In genomic region chr16:38306571-38307220, GRCm38 (mm10) we compare ENCODE assay signal across 9 mouse cellular contexts. TPM values are rescaled to one million over a fixed set of nuclear protein-coding genes. Genes with fewer than 3 reads are reported as not detected.
A peak's percentile ranks its signal among the peaks of the same experiment; 100 is the strongest.
DNase-seq lines count a peak whose midpoint lies in the region; ATAC-seq and TF ChIP-seq lines count a peak whose summit lies in the region.
"Had no signal": no experiment of that assay in that cellular context is flagged by ENCODE, and none has a peak within 500 bp of the region (broad histone marks: within the 10 kb centered on the region; RNA-seq: fewer than 3 reads in every experiment).

No protein-coding gene starts in this region.

- DNase-seq in hindbrain, embryonic 10.5 days (ENCODE audit: low spot score) = peak; percentile 42
- DNase-seq in hindbrain, embryonic 14.5 days (ENCODE audit: low spot score) = no peak
- peak; percentile 55 for DNase-seq in ES-CJ7 (ENCODE audit: low read depth, low spot score)
- peak; percentile 38 for DNase-seq in embryonic facial prominence, embryonic 10.5 days (ENCODE audit: low spot score)
- peak; percentile 40 for DNase-seq in liver, postnatal 0 days
- peak; percentile 18 for DNase-seq in yolk sac, embryonic 10.5 days (ENCODE audit: low spot score)

- no peaks in the 10 kb centered on the region for H3K27me3 ChIP-seq in hindbrain, embryonic 10.5 days (ENCODE audit: insufficient read depth, poor library complexity, severe bottlenecking)
- H3K27me3 ChIP-seq in hindbrain, embryonic 14.5 days (ENCODE audit: control insufficient read depth, insufficient read depth, low read length) = no peaks in the 10 kb centered on the region
- 0 out of 2 replicates have a peak, but pooled peaks cover 3% of the 10 kb centered on the region for H3K27me3 ChIP-seq in embryonic facial prominence, embryonic 10.5 days (replicated peaks; ENCODE audit: low read depth, poor library complexity, severe bottlenecking)
- no peaks in the 10 kb centered on the region for H3K27me3 ChIP-seq in liver, postnatal 0 days (ENCODE audit: insufficient read depth, low read length)
- H3K27me3 ChIP-seq in heart, embryonic 12.5 days (replicated peaks) = 0 out of 2 replicates have a peak, but pooled peaks cover 6% of the 10 kb centered on the region
- H3K27me3 ChIP-seq in heart, embryonic 11.5 days (ENCODE audit: control insufficient read depth, insufficient read depth, low read length) = no peaks in the 10 kb centered on the region
- H3K27me3 ChIP-seq: stomach, embryonic 15.5 days had no signal

- no peaks in the 10 kb centered on the region for H3K9me3 ChIP-seq in hindbrain, embryonic 10.5 days
- H3K9me3 ChIP-seq in hindbrain, embryonic 14.5 days (ENCODE audit: control insufficient read depth, low read length) = no peaks in the 10 kb centered on the region
- no peaks in the 10 kb centered on the region for H3K9me3 ChIP-seq in embryonic facial prominence, embryonic 10.5 days
- H3K9me3 ChIP-seq in liver, postnatal 0 days (ENCODE audit: low read length) = no peaks in the 10 kb centered on the region
- H3K9me3 ChIP-seq in heart, embryonic 12.5 days (replicated peaks) = no peaks in the 10 kb centered on the region
- no peaks in the 10 kb centered on the region for H3K9me3 ChIP-seq in heart, embryonic 11.5 days (replicated peaks; ENCODE audit: control insufficient read depth, low read length)
- H3K9me3 ChIP-seq: stomach, embryonic 15.5 days had no signal

- H3K36me3 ChIP-seq in hindbrain, embryonic 10.5 days = no peaks in the 10 kb centered on the region
- H3K36me3 ChIP-seq in hindbrain, embryonic 14.5 days (replicated peaks; ENCODE audit: control insufficient read depth, insufficient read depth) = no peaks in the 10 kb centered on the region
- no peaks in the 10 kb centered on the region for H3K36me3 ChIP-seq in embryonic facial prominence, embryonic 10.5 days (replicated peaks)
- H3K36me3 ChIP-seq in liver, postnatal 0 days (replicated peaks; ENCODE audit: insufficient read depth, low read length) = no peaks in the 10 kb centered on the region
- H3K36me3 ChIP-seq in heart, embryonic 12.5 days = no peaks in the 10 kb centered on the region
- H3K36me3 ChIP-seq in heart, embryonic 11.5 days (ENCODE audit: control insufficient read depth, insufficient read depth, low read length) = no peaks in the 10 kb centered on the region
- H3K36me3 ChIP-seq: stomach, embryonic 15.5 days had no signal

- 46% methylated on average over 18 of the region's 18 CpGs for WGBS in hindbrain, embryonic 10.5 days
- 44% methylated on average over 18 of the region's 18 CpGs for WGBS in hindbrain, embryonic 14.5 days
- WGBS in embryonic facial prominence, embryonic 10.5 days = 49% methylated on average over 18 of the region's 18 CpGs
- WGBS in liver, postnatal 0 days (ENCODE audit: insufficient replicate concordance) = 53% methylated on average over 18 of the region's 18 CpGs
- 43% methylated on average over 18 of the region's 18 CpGs for WGBS in heart, embryonic 12.5 days
- WGBS in heart, embryonic 11.5 days (ENCODE audit: insufficient replicate concordance) = 45% methylated on average over 18 of the region's 18 CpGs

- no peak overlapping the region for H3K4me3 ChIP-seq in hindbrain, embryonic 10.5 days
- H3K4me3 ChIP-seq in hindbrain, embryonic 14.5 days (replicated peaks; ENCODE audit: low read length) = no peak overlapping the region
- H3K4me3 ChIP-seq in embryonic facial prominence, embryonic 10.5 days = no peak overlapping the region
- H3K4me3 ChIP-seq in liver, postnatal 0 days (ENCODE audit: low read depth, low read length) = no peak overlapping the region
- no peak overlapping the region for H3K4me3 ChIP-seq in heart, embryonic 12.5 days
- no peak overlapping the region for H3K4me3 ChIP-seq in heart, embryonic 11.5 days (ENCODE audit: low read depth, low read length)
- H3K4me3 ChIP-seq: stomach, embryonic 15.5 days had no signal

- peaks cover 25% of the 10 kb centered on the region for H3K4me1 ChIP-seq in hindbrain, embryonic 10.5 days (replicated peaks)
- 0 out of 2 replicates have a peak, but pooled peaks cover 3% of the 10 kb centered on the region for H3K4me1 ChIP-seq in hindbrain, embryonic 14.5 days (replicated peaks; ENCODE audit: control insufficient read depth, insufficient read depth, low read length)
- peaks cover 27% of the 10 kb centered on the region for H3K4me1 ChIP-seq in embryonic facial prominence, embryonic 10.5 days
- no peaks in the 10 kb centered on the region for H3K4me1 ChIP-seq in liver, postnatal 0 days (ENCODE audit: insufficient read depth)
- H3K4me1 ChIP-seq in heart, embryonic 12.5 days (replicated peaks) = 0 out of 2 replicates have a peak, but pooled peaks cover 5% of the 10 kb centered on the region
- no peaks in the 10 kb centered on the region for H3K4me1 ChIP-seq in heart, embryonic 11.5 days (ENCODE audit: control insufficient read depth, insufficient read depth, low read length)
- H3K4me1 ChIP-seq: stomach, embryonic 15.5 days had no signal

- no peak overlapping the region for H3K4me2 ChIP-seq in hindbrain, embryonic 14.5 days (replicated peaks)
- no peak overlapping the region for H3K4me2 ChIP-seq in liver, postnatal 0 days (ENCODE audit: low read depth, low read length)
- no peak overlapping the region for H3K4me2 ChIP-seq in heart, embryonic 12.5 days
- H3K4me2 ChIP-seq in heart, embryonic 11.5 days = no peak overlapping the region
- H3K4me2 ChIP-seq: stomach, embryonic 15.5 days had no signal

- no peak for TF ChIP-seq EP300 in liver, postnatal 0 days (IDR thresholded peaks at IDR 0.05; ENCODE audit: low read depth)

- H3K27ac ChIP-seq in hindbrain, embryonic 10.5 days = peak overlapping the region; percentile 53; the same call in 1 of the 2 replicates
- no peak overlapping the region for H3K27ac ChIP-seq in hindbrain, embryonic 14.5 days
- peak overlapping the region; percentile 49 for H3K27ac ChIP-seq in embryonic facial prominence, embryonic 10.5 days (replicated peaks)
- H3K27ac ChIP-seq in liver, postnatal 0 days (ENCODE audit: low read depth) = no peak overlapping the region
- no peak overlapping the region for H3K27ac ChIP-seq in heart, embryonic 12.5 days (ENCODE audit: poor library complexity, severe bottlenecking)
- H3K27ac ChIP-seq in heart, embryonic 11.5 days (ENCODE audit: low read depth, low read length) = no peak overlapping the region
- H3K27ac ChIP-seq: stomach, embryonic 15.5 days had no signal

- H3K9ac ChIP-seq in hindbrain, embryonic 14.5 days = no peak overlapping the region
- H3K9ac ChIP-seq in liver, postnatal 0 days (replicated peaks) = no peak overlapping the region
- no peak overlapping the region for H3K9ac ChIP-seq in heart, embryonic 12.5 days
- no peak overlapping the region for H3K9ac ChIP-seq in heart, embryonic 11.5 days (ENCODE audit: low read depth, low read length)
- H3K9ac ChIP-seq: stomach, embryonic 15.5 days had no signal

- ATAC-seq in hindbrain, embryonic 14.5 days (ENCODE audit: low FRiP score) = no peak
- no peak for ATAC-seq in liver, postnatal 0 days
- no peak for ATAC-seq in heart, embryonic 12.5 days (ENCODE audit: insufficient number of reproducible peaks, low FRiP score)
- ATAC-seq in heart, embryonic 11.5 days (replicated peaks; ENCODE audit: insufficient number of reproducible peaks, low FRiP score, low TSS enrichment) = no peak

- TF ChIP-seq CTCF in liver, postnatal 0 days (IDR thresholded peaks at IDR 0.05; ENCODE audit: low read depth) = peak; percentile 64

RNA-seq across cellular contexts. Expression of gene Nr1i2, which starts 12.1 kb away (rescaled TPM):
- not detected in 2 replicates for polyA plus RNA-seq in hindbrain, embryonic 10.5 days (2016; fragmentation: Nextera tagmentation; extraction: Ambion mirVana)
- polyA plus RNA-seq in hindbrain, embryonic 14.5 days (2014; fragmentation: Nextera tagmentation; extraction: Ambion mirVana) = not detected in 2 replicates
- polyA plus RNA-seq in embryonic facial prominence, embryonic 10.5 days (2016; fragmentation: Nextera tagmentation; extraction: Ambion mirVana) = not detected in 2 replicates
- 13.8 and 14.6 TPM in 2 replicates for polyA plus RNA-seq in liver, postnatal 0 days (2015; fragmentation: Nextera tagmentation; extraction: Ambion mirVana)
- polyA plus RNA-seq in heart, embryonic 12.5 days (2016; fragmentation: Nextera tagmentation; extraction: Ambion mirVana) = not detected in 2 replicates
- polyA plus RNA-seq in heart, embryonic 11.5 days (2014; fragmentation: Nextera tagmentation; extraction: Ambion mirVana) = 0.13 TPM in 1 of 2 replicates, not detected in the other

RNA-seq across cellular contexts. Expression of gene Maats1, which starts 35.2 kb away (rescaled TPM):
- polyA plus RNA-seq in hindbrain, embryonic 10.5 days (2016; fragmentation: Nextera tagmentation; extraction: Ambion mirVana) = 0.60 and 2.0 TPM in 2 replicates
- 1.2 and 1.5 TPM in 2 replicates for polyA plus RNA-seq in hindbrain, embryonic 14.5 days (2014; fragmentation: Nextera tagmentation; extraction: Ambion mirVana)
- 0.17 and 0.19 TPM in 2 replicates for polyA plus RNA-seq in embryonic facial prominence, embryonic 10.5 days (2016; fragmentation: Nextera tagmentation; extraction: Ambion mirVana)
- 0.04 TPM in 1 of 2 replicates, not detected in the other for polyA plus RNA-seq in liver, postnatal 0 days (2015; fragmentation: Nextera tagmentation; extraction: Ambion mirVana)
- polyA plus RNA-seq in heart, embryonic 12.5 days (2016; fragmentation: Nextera tagmentation; extraction: Ambion mirVana) = 0.09 TPM in 1 of 2 replicates, not detected in the other
- 0.21 TPM in 1 of 2 replicates, not detected in the other for polyA plus RNA-seq in heart, embryonic 11.5 days (2014; fragmentation: Nextera tagmentation; extraction: Ambion mirVana)

RNA-seq across cellular contexts. Expression of gene Cox17, which starts 40.1 kb away (rescaled TPM):
- 142 and 146 TPM in 2 replicates for polyA plus RNA-seq in hindbrain, embryonic 10.5 days (2016; fragmentation: Nextera tagmentation; extraction: Ambion mirVana)
- 74.3 and 97.1 TPM in 2 replicates for polyA plus RNA-seq in hindbrain, embryonic 14.5 days (2014; fragmentation: Nextera tagmentation; extraction: Ambion mirVana)
- 128 and 133 TPM in 2 replicates for polyA plus RNA-seq in embryonic facial prominence, embryonic 10.5 days (2016; fragmentation: Nextera tagmentation; extraction: Ambion mirVana)
- 274 and 276 TPM in 2 replicates for polyA plus RNA-seq in liver, postnatal 0 days (2015; fragmentation: Nextera tagmentation; extraction: Ambion mirVana)
- 301 and 307 TPM in 2 replicates for polyA plus RNA-seq in heart, embryonic 12.5 days (2016; fragmentation: Nextera tagmentation; extraction: Ambion mirVana)
- 289 and 314 TPM in 2 replicates for polyA plus RNA-seq in heart, embryonic 11.5 days (2014; fragmentation: Nextera tagmentation; extraction: Ambion mirVana)

RNA-seq across cellular contexts. Expression of gene Gm21987, which starts 40.1 kb away (rescaled TPM):
- not detected in 2 replicates for polyA plus RNA-seq in hindbrain, embryonic 10.5 days (2016; fragmentation: Nextera tagmentation; extraction: Ambion mirVana)
- not detected in 2 replicates for polyA plus RNA-seq in hindbrain, embryonic 14.5 days (2014; fragmentation: Nextera tagmentation; extraction: Ambion mirVana)
- polyA plus RNA-seq in embryonic facial prominence, embryonic 10.5 days (2016; fragmentation: Nextera tagmentation; extraction: Ambion mirVana) = not detected in 2 replicates
- polyA plus RNA-seq in liver, postnatal 0 days (2015; fragmentation: Nextera tagmentation; extraction: Ambion mirVana) = not detected in 2 replicates
- 2.5 and 3.8 TPM in 2 replicates for polyA plus RNA-seq in heart, embryonic 12.5 days (2016; fragmentation: Nextera tagmentation; extraction: Ambion mirVana)
- polyA plus RNA-seq in heart, embryonic 11.5 days (2014; fragmentation: Nextera tagmentation; extraction: Ambion mirVana) = 2.4 and 3.4 TPM in 2 replicates
- polyA plus RNA-seq: stomach, embryonic 15.5 days had no signal

RNA-seq across cellular contexts. Expression of gene Popdc2, which starts 55.3 kb away (rescaled TPM):
- 0.68 and 1.6 TPM in 2 replicates for polyA plus RNA-seq in hindbrain, embryonic 10.5 days (2016; fragmentation: Nextera tagmentation; extraction: Ambion mirVana)
- 0.24 and 0.26 TPM in 2 replicates for polyA plus RNA-seq in hindbrain, embryonic 14.5 days (2014; fragmentation: Nextera tagmentation; extraction: Ambion mirVana)
- 2.1 and 2.7 TPM in 2 replicates for polyA plus RNA-seq in embryonic facial prominence, embryonic 10.5 days (2016; fragmentation: Nextera tagmentation; extraction: Ambion mirVana)
- 10.8 and 12.6 TPM in 2 replicates for polyA plus RNA-seq in liver, postnatal 0 days (2015; fragmentation: Nextera tagmentation; extraction: Ambion mirVana)
- polyA plus RNA-seq in heart, embryonic 12.5 days (2016; fragmentation: Nextera tagmentation; extraction: Ambion mirVana) = 308 and 330 TPM in 2 replicates
- polyA plus RNA-seq in heart, embryonic 11.5 days (2014; fragmentation: Nextera tagmentation; extraction: Ambion mirVana) = 292 and 312 TPM in 2 replicates

Comparison
In these comparisons a context has a peak if more than half of its experiments do, and no peak if none do; other contexts are left out.
1. H3K27ac ChIP-seq: peak in hindbrain, embryonic 10.5 days (single experiment) and embryonic facial prominence, embryonic 10.5 days (single experiment); none in hindbrain, embryonic 14.5 days (single experiment), liver, postnatal 0 days (single experiment), heart, embryonic 12.5 days (single experiment) and heart, embryonic 11.5 days (single experiment).
2. RNA of gene Nr1i2, which starts 12.1 kb away (polyA plus RNA-seq): 13.8 to 14.6 TPM in liver, postnatal 0 days; 0.13 TPM in heart, embryonic 11.5 days, not detected in embryonic facial prominence, embryonic 10.5 days, not detected in hindbrain, embryonic 10.5 days, not detected in hindbrain, embryonic 14.5 days and not detected in heart, embryonic 12.5 days; every median in the first group is over 10 times any median in the second.